Mouse (Mus musculus): ENCODE results near the gene Sgpp2. TPM values are rescaled to one million over a fixed set of nuclear protein-coding genes. Genes with fewer than 3 reads are reported as not detected.

The Sgpp2 gene
- polyA plus RNA-seq, 1 experiment: 88.3 TPM

DNA sequence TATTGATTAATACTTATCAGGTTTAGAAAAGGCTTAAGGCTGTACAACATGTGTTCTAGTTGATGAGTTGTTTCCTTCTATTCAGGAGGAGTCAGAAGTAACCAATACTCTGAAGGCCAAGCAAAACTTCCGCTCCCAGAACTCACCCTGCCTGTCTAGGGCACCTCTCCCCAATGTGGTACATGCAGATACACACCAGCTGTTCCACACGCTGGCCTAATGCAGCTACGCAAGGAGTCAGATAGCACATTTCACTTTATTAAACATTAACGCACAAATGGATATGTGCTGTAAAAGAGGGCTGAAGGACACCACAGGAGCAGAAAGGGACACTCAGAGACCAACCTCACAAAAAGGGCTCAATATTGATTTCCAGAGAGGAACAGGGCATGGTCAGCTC is 114.7 kb downstream of the Sgpp2 start:
- H3K4me1 ChIP-seq (ENCODE audit: control insufficient read depth, insufficient read depth, low read length): peaks cover 3% of the 10 kb centered on the region; the same call in 1 of the 2 replicates
- H3K27me3 ChIP-seq (ENCODE audit: control insufficient read depth, insufficient read depth, low read length): no peaks in the 10 kb centered on the region
- H3K27ac ChIP-seq (ENCODE audit: insufficient read depth, low read length): no peak overlapping the region
- TF ChIP-seq CTCF (IDR thresholded peaks at IDR 0.05; ENCODE audit: borderline replicate concordance, insufficient read depth, low read depth, low read length): no peak
- DNase-seq: no peak
- no peak overlapping the region for H3K4me3 ChIP-seq (replicated peaks; ENCODE audit: insufficient read depth, low read depth, low read length)
- 90% methylated on average over 4 of the region's 4 CpGs for WGBS

DNA sequence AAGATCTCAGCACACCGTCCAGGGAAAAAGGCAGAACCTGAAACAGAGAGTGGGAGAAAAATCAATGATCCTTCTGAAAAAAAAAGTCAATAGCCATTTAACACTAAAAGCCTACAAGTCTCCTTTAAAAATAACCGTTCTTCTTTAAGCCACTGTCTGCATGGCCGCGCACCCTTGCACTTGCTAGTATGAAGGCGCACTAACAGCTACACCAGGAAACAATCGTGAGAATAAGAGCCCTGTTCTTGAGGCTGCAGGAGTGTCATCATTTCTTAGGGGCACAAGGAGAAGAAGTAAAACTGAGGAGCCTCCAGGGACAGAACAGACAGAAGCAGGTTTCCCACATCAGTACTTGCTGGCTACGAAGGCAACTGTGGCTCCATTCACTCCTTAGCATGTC is 115.2 kb downstream of the Sgpp2 start:
- WGBS: 93% methylated on average over 7 of the region's 7 CpGs
- no peak overlapping the region for H3K27ac ChIP-seq (ENCODE audit: insufficient read depth, low read length)
- peaks cover 3% of the 10 kb centered on the region; the same call in 1 of the 2 replicates for H3K4me1 ChIP-seq (ENCODE audit: control insufficient read depth, insufficient read depth, low read length)
- no peak for DNase-seq
- no peak overlapping the region for H3K4me3 ChIP-seq (replicated peaks; ENCODE audit: insufficient read depth, low read depth, low read length)
- TF ChIP-seq POLR2A (IDR thresholded peaks at IDR 0.05; ENCODE audit: borderline replicate concordance, insufficient read depth, low read length) (no peak), CTCF (IDR thresholded peaks at IDR 0.05; ENCODE audit: borderline replicate concordance, insufficient read depth, low read depth, low read length) (no peak)
- H3K27me3 ChIP-seq (ENCODE audit: control insufficient read depth, insufficient read depth, low read length): no peaks in the 10 kb centered on the region

DNA sequence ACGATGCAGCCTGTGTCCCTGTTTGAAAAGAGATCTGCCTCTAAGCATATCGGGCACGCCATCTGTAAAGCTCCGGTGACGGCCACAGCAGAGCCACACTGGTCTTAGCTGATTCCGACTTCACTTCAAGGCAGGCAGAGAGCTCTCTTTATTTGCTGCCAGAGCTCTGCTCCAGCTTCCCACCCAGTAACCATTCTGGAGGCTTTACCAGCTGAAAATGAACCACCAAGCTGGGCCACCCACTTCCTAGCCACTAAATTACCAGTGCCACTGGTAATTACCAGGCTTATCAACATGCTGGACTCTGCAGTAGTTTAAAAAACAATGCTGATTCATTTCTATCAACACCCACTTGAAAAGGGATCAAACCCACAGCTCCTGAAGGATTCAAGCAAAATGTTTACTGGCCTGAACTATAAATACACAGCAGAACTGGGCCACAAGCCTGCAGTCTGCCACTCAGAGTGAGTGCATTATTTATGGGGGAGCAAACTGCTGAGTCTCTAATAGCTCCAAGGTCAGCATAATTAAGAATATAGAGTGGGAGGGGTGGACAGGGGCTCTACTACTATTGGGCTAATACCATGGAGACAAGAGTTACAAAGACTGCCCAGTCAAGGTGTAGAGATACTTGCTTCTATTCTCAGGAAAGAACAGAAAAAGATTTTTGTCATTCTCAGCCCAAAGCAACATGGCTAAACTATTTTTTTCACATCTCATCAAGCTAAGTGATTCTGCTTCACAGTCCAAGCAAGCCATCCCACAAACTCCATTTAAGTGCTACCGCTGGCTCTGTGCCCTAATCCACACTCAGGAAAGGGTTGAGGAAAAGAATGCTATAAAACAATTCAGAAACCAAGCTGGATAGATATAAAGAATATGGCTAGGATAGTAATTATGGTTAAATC is 115.9 kb downstream of the Sgpp2 start:
- no peak for TF ChIP-seq POLR2A (IDR thresholded peaks at IDR 0.05; ENCODE audit: borderline replicate concordance, insufficient read depth, low read length)
- TF ChIP-seq CTCF (IDR thresholded peaks at IDR 0.05; ENCODE audit: borderline replicate concordance, insufficient read depth, low read depth, low read length): no peak
- WGBS: 49% methylated on average over 7 of the region's 7 CpGs
- Histone ChIP-seq H3K4me3 (replicated peaks; ENCODE audit: insufficient read depth, low read depth, low read length) (no peak overlapping the region), H3K27ac (ENCODE audit: insufficient read depth, low read length) (no peak overlapping the region), H3K4me1 (ENCODE audit: control insufficient read depth, insufficient read depth, low read length) (peaks cover 3% of the 10 kb centered on the region; the same call in 1 of the 2 replicates), H3K27me3 (ENCODE audit: control insufficient read depth, insufficient read depth, low read length) (no peaks in the 10 kb centered on the region)
- no peak for DNase-seq

DNA sequence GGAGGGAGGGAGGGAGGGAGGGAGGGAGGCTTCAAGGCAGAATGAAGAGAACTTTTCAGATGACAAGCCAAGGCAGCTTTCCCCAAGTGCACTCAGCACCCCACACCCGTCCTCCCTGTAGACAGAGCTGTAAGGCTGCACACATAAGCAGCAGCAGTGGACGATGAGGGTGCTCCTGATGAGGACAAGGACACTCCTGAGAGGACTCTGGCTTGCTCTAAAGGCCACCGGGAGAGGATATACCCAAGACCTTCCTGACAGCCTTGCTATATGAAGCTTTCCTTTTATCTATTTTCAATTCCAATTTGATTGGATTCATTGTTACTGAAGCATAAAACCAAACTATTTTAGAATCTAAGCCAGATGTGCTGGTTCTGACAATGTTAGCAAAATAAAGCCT is 116.7 kb downstream of the Sgpp2 start:
- WGBS: 67% methylated on average over 3 of the region's 3 CpGs
- H3K4me1 ChIP-seq (ENCODE audit: control insufficient read depth, insufficient read depth, low read length): peaks cover 3% of the 10 kb centered on the region; the same call in 1 of the 2 replicates
- H3K27ac ChIP-seq (ENCODE audit: insufficient read depth, low read length): no peak overlapping the region
- no peaks in the 10 kb centered on the region for H3K27me3 ChIP-seq (ENCODE audit: control insufficient read depth, insufficient read depth, low read length)
- no peak overlapping the region for H3K4me3 ChIP-seq (replicated peaks; ENCODE audit: insufficient read depth, low read depth, low read length)
- no peak for TF ChIP-seq CTCF (IDR thresholded peaks at IDR 0.05; ENCODE audit: borderline replicate concordance, insufficient read depth, low read depth, low read length)
- TF ChIP-seq POLR2A (IDR thresholded peaks at IDR 0.05; ENCODE audit: borderline replicate concordance, insufficient read depth, low read length): no peak
- no peak for DNase-seq

DNA sequence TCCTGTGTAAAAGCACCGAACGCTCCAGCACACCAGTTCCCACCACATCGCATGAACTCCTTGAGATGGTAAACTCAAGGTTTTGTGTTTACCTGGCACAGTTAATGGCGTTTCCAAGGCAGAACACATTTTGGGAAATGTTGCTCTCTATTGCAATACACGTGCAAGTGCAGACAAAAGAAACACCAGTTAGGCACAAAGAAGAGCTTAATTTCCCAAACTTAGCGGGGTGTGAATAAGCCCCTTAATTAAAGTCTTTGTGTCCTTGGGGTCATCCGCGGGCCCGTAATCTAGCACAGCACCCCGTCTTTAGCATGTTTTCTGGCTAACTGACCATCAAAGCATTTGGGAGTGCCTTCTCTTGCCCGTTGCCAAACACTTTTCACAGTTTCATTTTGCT is 118.7 kb downstream of the Sgpp2 start:
- Histone ChIP-seq H3K27me3 (ENCODE audit: control insufficient read depth, insufficient read depth, low read length) (no peaks in the 10 kb centered on the region), H3K4me3 (replicated peaks; ENCODE audit: insufficient read depth, low read depth, low read length) (no peak overlapping the region), H3K4me1 (ENCODE audit: control insufficient read depth, insufficient read depth, low read length) (peaks cover 3% of the 10 kb centered on the region; the same call in 1 of the 2 replicates), H3K27ac (ENCODE audit: insufficient read depth, low read length) (no peak overlapping the region)
- DNase-seq: no peak
- no peak for TF ChIP-seq CTCF (IDR thresholded peaks at IDR 0.05; ENCODE audit: borderline replicate concordance, insufficient read depth, low read depth, low read length)
- no peak for TF ChIP-seq POLR2A (IDR thresholded peaks at IDR 0.05; ENCODE audit: borderline replicate concordance, insufficient read depth, low read length)
- WGBS: 60% methylated on average over 11 of the region's 11 CpGs

DNA sequence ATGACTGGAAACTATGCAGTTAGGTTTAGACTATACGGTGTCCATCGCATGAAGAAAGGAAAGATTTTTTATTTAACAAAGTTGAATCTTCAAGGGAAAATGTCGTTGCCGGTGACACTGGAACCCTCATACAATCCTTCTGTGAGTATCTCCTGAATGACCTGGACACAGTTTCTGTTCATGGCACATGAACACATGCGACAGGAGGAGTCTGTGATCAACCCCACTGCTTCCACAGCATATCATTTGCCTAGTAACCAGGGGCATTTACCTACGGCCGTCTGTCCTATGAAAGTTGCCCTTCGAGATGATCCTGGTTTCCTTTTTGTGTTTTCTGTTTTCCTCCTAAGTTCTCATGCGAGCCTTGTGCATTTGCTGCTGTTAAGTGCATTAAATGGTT is 123.3 kb downstream of the Sgpp2 start:
- Histone ChIP-seq H3K27me3 (ENCODE audit: control insufficient read depth, insufficient read depth, low read length) (no peaks in the 10 kb centered on the region), H3K4me1 (ENCODE audit: control insufficient read depth, insufficient read depth, low read length) (peaks cover 5% of the 10 kb centered on the region), H3K27ac (ENCODE audit: insufficient read depth, low read length) (no peak overlapping the region), H3K4me3 (replicated peaks; ENCODE audit: insufficient read depth, low read depth, low read length) (no peak overlapping the region)
- TF ChIP-seq CTCF (IDR thresholded peaks at IDR 0.05; ENCODE audit: borderline replicate concordance, insufficient read depth, low read depth, low read length) (no peak), POLR2A (IDR thresholded peaks at IDR 0.05; ENCODE audit: borderline replicate concordance, insufficient read depth, low read length) (no peak)
- no peak for DNase-seq
- WGBS: 94% methylated on average over 9 of the region's 9 CpGs

DNA sequence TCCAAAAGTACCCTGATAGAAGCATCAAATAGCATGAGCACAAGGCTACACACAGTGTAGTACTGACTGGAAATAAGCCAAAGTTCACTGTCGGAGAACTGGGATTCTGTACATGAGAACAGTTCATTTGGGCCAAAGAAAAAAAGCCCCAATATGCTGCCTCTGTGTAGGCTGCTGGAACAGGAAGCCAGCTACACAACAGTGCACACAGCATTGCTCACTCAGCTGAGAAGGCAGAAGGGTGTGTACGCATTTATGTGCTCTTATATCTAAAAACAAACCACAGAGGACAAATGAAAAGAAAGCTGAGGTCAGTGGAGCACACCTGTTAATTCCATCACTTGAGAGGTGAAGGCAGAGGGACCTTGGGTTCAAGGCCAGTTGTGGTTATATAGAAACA is 125.8 kb downstream of the Sgpp2 start:
- H3K27me3 ChIP-seq (ENCODE audit: control insufficient read depth, insufficient read depth, low read length): no peaks in the 10 kb centered on the region
- TF ChIP-seq CTCF (IDR thresholded peaks at IDR 0.05; ENCODE audit: borderline replicate concordance, insufficient read depth, low read depth, low read length) (no peak), POLR2A (IDR thresholded peaks at IDR 0.05; ENCODE audit: borderline replicate concordance, insufficient read depth, low read length) (no peak)
- no peak for DNase-seq
- WGBS: 12% methylated on average over 2 of the region's 2 CpGs
- no peak overlapping the region for H3K27ac ChIP-seq (ENCODE audit: insufficient read depth, low read length)
- peaks cover 5% of the 10 kb centered on the region for H3K4me1 ChIP-seq (ENCODE audit: control insufficient read depth, insufficient read depth, low read length)
- no peak overlapping the region for H3K4me3 ChIP-seq (replicated peaks; ENCODE audit: insufficient read depth, low read depth, low read length)

DNA sequence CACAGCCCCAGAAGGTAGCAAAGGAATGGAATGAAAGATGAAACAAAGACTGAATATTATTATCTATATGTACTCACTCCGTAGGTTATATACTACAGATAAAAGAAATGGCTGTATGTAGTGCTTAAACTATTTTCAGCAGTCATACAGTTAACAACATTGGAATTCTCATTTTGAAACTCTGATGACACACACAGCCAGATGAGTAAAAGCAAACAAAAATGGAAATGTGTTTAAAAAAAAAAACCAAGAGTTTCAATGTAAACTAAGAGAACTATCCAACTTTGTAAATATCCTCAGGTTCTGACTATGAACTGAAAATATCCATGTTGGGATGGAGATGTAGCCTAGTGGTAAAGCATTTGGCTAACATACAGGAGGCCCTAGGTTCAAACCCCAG is 126.3 kb downstream of the Sgpp2 start:
- H3K4me3 ChIP-seq (replicated peaks; ENCODE audit: insufficient read depth, low read depth, low read length): no peak overlapping the region
- H3K27me3 ChIP-seq (ENCODE audit: control insufficient read depth, insufficient read depth, low read length): no peaks in the 10 kb centered on the region
- TF ChIP-seq CTCF (IDR thresholded peaks at IDR 0.05; ENCODE audit: borderline replicate concordance, insufficient read depth, low read depth, low read length): no peak
- 100% methylated on average over 1 of the region's 1 CpGs for WGBS
- H3K4me1 ChIP-seq (ENCODE audit: control insufficient read depth, insufficient read depth, low read length): peaks cover 5% of the 10 kb centered on the region
- no peak overlapping the region for H3K27ac ChIP-seq (ENCODE audit: insufficient read depth, low read length)
- DNase-seq: no peak
